Mouse (Mus musculus) retina, adult 2 months (tissue): ENCODE results near the gene Ipo7.
"Not testable (repeated sequence)": the region's sequence is repeated elsewhere in the genome, so short reads cannot be mapped to it uniquely, and the experiment has no call there.

Source experiments
- DNase-seq: peaks from one replicate; pipeline ENCODE4 v3.0.0-alpha.2; 2012; ENCODE audit warnings: low read depth, low spot score

The Ipo7 gene

GRCm38 (mm10) chr7:110018117-110018630 is at the start of gene Ipo7:
Ipo7 (plus strand) TSS chr7:110018274.
- peak; percentile 80 for DNase-seq

- DNase-seq = peak; percentile 64
Observed at GRCm38 (mm10) chr7:109968924-109969450, 49.1 kb upstream of the Ipo7 start.

GRCm38 (mm10) chr7:109969542-109969941 is 48.5 kb upstream of the Ipo7 start:
- DNase-seq = no peak

DNA sequence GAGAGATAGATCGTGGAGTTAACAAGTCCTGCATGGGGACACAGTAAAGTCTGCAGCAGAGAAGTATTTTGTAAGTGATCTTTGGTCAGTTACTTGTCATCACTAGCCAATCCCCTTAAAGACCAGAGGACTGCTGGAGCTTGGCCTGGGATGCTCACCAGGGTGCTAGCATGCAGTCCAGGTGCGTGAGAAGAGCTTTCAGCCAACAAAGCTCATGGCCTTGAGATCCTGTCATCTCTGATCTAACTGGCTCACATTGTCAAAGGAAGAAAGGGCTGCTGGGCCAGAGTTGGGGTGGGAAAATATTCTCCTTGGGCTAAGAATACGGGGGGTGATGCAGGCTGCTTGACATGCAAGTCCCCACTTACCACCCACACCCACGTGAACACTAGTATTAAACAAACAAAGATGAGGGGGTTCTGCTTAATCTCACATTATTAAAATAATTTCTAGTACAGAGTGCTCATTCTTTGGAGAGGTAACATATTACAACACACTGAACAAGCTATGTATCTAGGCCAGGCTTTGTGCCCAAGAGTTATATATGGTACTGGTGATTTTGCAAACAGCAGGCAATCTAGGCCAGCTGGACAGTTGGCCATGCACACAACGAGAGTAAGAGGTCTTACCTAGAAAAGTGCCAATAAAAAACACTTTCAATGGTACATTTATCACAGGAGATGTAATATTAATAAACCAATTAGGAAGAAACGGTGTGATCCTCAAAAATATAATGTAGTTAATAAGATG is 41.9 kb upstream of the Ipo7 start:
- no peak for DNase-seq

DNA sequence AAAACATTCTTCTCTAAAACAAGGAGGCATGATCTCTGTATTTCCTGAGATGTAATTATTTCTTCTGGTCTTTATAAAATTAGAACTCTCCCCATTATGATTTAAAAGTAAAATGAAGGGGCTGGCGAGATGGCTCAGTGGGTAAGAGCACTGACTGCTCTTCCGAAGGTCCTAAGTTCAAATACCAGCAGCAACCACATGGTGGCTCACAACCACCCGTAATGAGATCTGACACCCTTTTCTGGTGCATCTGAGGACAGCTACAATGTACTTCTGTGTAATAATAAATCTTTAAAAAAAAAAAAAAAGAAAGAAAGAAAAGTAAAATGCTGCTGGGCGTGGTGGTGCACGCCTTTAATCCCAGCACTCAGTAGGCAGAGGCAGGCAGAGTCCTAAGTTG is 40.9 kb upstream of the Ipo7 start:
- not testable (repeated sequence) for DNase-seq

DNA sequence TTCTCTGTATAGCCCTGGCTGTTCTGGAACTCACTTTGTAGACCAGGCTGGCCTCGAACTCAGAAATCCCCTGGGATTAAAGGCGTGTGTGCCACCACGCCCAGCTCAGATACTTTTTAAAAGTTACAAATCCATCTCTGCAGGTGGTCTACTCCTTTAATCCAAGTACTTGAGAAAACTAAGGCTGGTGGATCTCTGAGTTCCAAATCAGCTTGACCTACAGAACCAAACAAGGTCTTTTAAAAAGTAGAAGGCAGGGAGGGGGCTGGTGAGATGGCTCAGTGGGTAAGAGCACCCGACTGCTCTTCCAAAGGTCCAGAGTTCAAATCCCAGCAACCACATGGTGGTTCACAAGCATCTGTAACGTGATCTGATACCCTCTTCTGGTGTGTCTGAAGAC is 33.5 kb upstream of the Ipo7 start:
- DNase-seq = not testable (repeated sequence)

DNA sequence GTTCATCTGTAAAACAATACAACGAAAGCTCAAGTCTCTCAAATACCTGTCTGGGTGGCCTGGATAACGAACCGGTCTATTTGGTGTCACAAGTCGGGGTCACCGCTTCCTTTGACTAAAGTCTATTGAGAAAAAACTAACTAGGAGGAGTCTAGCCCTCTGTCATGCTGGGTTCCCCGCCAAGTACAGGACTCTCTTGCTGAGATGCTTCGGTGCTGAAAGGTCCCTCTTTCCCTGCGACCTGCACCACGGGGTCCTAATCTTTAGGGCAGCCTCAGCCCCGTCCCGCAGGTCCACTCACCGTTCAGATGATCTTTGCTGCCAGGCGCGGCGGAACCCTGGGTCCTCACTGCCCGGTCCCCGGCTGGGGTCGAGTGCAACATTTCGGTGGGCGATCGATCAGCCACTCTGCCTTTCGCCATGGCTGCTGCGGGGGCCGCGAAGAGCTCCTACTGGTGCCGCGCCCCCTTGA is 32.4 kb upstream of the Ipo7 start:
- DNase-seq = no peak

GRCm38 (mm10) chr7:109986133-109986669 is 31.9 kb upstream of the Ipo7 start:
- peak; percentile 96 for DNase-seq

- not testable (repeated sequence) for DNase-seq
Observed at GRCm38 (mm10) chr7:109986775-109987174, 31.3 kb upstream of the Ipo7 start, which contains the start of gene Tmem41b. Tmem41b (minus strand) TSS chr7:109986929.

DNA sequence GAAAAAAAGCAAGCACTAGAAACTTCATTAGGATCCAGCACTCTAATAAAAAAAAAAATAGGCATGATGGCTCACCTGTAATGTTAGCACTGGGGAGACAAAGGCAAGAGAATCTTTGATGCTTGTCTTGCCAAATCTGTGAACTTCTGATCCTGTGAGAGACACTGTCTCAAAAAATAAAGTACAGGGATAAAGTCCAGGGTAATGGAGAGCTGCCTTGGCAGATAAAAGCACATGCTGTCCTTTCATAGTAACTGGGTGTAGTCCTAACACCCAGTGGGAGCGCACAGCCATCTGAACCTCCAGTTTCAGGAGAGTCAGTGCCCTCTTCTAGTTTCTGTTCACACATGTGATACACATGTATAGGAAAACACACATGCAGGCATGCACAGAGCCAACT is 26.8 kb upstream of the Ipo7 start:
- DNase-seq = no peak

DNA sequence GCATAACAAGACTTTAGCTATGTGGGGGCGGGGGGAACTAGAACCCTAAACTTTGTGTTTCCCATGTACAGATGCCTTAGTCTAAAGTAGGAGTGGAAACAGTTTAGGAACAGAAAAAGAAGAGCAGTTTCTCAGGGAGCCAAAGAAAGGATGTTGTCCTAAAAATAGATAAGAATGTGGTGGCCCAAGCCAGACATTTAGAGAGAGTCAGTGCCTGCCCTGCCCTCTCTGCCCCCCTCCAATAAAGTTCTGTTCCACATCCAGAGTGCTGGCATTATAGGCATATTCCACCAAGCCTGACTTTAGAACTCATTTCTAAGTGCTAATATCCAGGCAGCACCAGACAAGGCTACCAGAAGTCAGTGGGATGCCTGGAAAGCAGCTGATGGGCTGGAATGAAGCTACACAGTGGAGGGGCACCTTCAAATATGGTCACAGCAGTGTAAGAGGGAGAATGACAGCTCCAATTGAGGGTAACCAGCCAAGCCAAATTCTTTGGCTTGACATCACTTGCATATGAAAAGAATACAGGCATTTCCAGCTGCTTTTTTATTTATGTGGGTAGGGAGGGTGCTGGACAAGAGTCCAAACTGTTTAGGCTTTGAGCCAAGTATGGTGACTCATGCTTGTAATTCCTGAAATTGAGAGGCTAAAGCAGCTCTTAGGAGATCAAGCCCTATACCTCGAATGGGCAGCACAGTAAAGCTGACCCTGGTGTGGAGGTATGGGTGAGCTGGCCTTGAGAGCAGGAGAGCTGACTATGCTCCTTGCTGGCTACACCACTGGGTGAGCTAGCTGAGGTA is 24.7 kb upstream of the Ipo7 start:
- DNase-seq = no peak

DNA sequence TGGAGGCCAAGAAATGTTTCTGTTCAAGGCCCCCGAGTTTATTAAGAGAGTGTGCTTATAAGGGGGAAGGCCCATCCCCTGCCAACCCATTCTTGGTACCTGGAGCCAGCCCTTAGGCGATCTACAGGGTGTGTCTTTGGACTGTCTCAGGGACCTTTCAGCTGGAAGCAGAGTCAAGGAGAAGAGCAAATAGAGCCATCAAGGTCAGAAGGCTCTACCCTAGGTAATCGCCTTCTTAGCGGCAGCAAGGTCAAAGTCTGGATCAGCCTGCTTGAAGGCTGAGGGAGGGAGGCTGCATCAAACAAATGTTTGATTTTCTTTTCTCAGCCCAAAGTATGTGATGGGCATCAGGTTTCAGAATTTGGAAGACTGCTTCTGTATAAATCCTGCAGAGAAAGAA is 19.7 kb upstream of the Ipo7 start:
- DNase-seq = no peak

DNA sequence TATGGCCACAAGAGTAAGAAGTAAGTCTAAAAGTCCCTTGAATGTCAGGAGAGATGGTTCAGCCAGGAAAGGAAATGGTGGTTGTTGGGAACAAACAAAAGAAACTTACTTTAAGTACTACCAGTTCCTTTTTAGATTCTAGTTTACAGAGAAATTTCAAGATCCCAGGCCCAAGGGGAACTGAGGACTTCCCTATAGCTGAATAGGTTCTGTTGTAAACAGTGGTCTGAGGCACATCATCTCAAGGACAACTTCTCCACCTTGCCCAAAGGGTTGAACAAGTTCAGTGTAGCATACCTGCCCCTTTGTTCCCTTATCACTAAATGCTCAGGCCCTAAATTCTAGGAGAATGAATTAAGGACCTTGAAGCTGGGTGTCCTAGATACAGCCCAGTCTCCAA is 16.0 kb upstream of the Ipo7 start:
- DNase-seq = no peak

DNA sequence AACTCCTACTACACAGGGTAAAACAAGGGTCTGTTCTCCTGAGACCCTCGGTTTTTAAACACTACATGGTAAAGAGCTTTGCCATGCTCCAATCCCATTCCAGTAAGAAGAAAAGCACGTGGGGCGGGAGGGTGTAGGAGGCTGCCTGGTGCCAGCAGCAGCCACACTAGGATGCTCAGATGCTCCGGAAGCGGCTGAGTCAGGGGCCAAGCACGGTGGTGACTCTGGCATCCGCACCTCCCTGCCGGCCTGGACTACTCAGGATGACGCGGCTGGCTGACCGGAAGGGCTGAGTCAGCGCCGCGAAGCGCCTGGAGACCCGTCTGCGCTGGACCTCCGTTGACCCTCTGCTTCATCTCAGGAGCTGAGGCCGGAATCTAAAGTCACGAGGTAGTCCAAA is 15.1 kb upstream of the Ipo7 start:
- no peak for DNase-seq

- no peak for DNase-seq
Observed at GRCm38 (mm10) chr7:110005976-110006375, 12.1 kb upstream of the Ipo7 start.

GRCm38 (mm10) chr7:110006471-110007195 is 11.4 kb upstream of the Ipo7 start:
- DNase-seq = no peak

- no peak for DNase-seq
Observed at GRCm38 (mm10) chr7:110008513-110008912, 9.6 kb upstream of the Ipo7 start.

GRCm38 (mm10) chr7:110009084-110009483 is 9.0 kb upstream of the Ipo7 start:
- no peak for DNase-seq

DNA sequence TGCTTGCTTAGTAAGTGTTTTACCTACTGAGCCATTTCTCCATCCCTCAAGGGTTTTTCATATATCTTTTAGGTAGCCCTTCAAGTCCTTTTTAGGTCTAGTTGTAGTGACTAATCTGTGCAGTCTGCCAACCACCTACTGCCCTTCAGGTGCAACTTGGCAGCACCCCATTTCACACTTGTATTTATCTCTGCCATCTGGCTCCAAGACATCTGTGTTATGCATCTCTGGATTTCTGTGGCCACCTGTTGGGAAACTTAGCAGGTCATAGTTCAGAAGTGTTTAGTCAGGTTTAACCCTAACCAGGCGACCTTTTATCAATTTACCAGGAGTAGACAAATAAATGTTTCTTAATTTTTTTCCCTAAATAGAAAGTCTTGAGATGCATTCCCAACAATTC is 6.7 kb upstream of the Ipo7 start:
- no peak for DNase-seq

DNA sequence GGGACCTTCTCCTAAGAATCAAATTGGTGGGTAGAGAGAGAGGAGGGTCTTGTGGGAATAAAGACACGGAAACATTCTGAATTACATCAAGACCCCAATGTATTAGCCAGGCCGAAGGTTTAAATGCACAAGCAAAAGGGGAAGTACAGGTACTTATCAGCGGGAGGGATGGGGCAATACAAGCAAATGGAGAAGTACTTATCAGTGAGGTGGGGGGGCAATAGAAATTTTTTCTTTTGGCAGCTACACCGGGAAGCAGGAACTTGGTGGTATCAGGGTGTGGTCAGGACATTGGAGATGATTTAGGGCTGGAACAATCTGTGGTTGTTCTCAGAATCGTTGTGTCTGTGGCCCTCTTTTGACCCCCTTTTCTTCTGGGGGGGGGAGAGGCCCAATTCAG is 3.8 kb upstream of the Ipo7 start:
- DNase-seq = no peak
